Mouse (Mus musculus) small intestine, adult 2 months (tissue): Measurements from ENCODE around the gene Kcng1.

Experiments used
- CTCF ChIP-seq: fragments of 200-500 bp; IDR thresholded peaks from 2 replicates; pipeline ENCODE4 v1.5.1; 2012; ENCODE audit warnings: low read depth, mild to moderate bottlenecking, control low read depth, inconsistent platforms, low read length, moderate library complexity, mixed read lengths; ENCODE audit not compliant: insufficient replicate concordance, insufficient read length; ENCODE audit errors: extremely low read depth
- POLR2A ChIP-seq: fragments of 200-500 bp; IDR thresholded peaks from 2 replicates; pipeline ENCODE4 v1.6.1; 2012; ENCODE audit warnings: low read depth, mild to moderate bottlenecking, control low read depth, inconsistent platforms, low read length, moderate library complexity

- no peak for TF ChIP-seq POLR2A
- no peak for TF ChIP-seq CTCF
Observed at GRCm38 (mm10) chr2:168260900-168261299, 20.6 kb downstream of the Kcng1 start.
